In genomic region chr11:46215354-46215753, GRCm38 (mm10) we compare ENCODE assay signal across 8 mouse cellular contexts. TPM values are rescaled to one million over a fixed set of nuclear protein-coding genes. Genes with fewer than 3 reads are reported as not detected.
A peak's percentile ranks its signal among the peaks of the same experiment; 100 is the strongest.
DNase-seq lines count a peak whose midpoint lies in the region; ATAC-seq and TF ChIP-seq lines count a peak whose summit lies in the region.

No protein-coding gene starts in this region.

- H3K79me2 ChIP-seq in C2C12 (ENCODE audit: control insufficient read depth, insufficient read depth), result no peaks in the 10 kb centered on the region

- H3K9me3 ChIP-seq in intestine, embryonic 15.5 days, result no peaks in the 10 kb centered on the region
- H3K9me3 ChIP-seq in limb, embryonic 13.5 days, result no peaks in the 10 kb centered on the region
- H3K9me3 ChIP-seq in midbrain, embryonic 15.5 days, result no peaks in the 10 kb centered on the region
- no peaks in the 10 kb centered on the region for H3K9me3 ChIP-seq in stomach, postnatal 0 days (ENCODE audit: control insufficient read depth, low read length)

- peak; percentile 75 for TF ChIP-seq CTCF in C2C12 (IDR thresholded peaks at IDR 0.05; ENCODE audit: control insufficient read depth, insufficient read depth, insufficient read length)
- TF ChIP-seq CTCF in stomach, postnatal 0 days (IDR thresholded peaks at IDR 0.05; ENCODE audit: low read depth), result peak; percentile 99

- no peaks in the 10 kb centered on the region for H3K36me3 ChIP-seq in C2C12 (ENCODE audit: control insufficient read depth, insufficient read depth)
- no peaks in the 10 kb centered on the region for H3K36me3 ChIP-seq in intestine, embryonic 15.5 days
- H3K36me3 ChIP-seq in limb, embryonic 13.5 days, result peaks cover 5% of the 10 kb centered on the region; the same call in 1 of the 2 replicates
- H3K36me3 ChIP-seq in midbrain, embryonic 15.5 days (replicated peaks), result no peaks in the 10 kb centered on the region
- no peaks in the 10 kb centered on the region for H3K36me3 ChIP-seq in stomach, postnatal 0 days (ENCODE audit: control insufficient read depth, insufficient read depth, low read length)

- H3K79me3 ChIP-seq in C2C12 (ENCODE audit: low read depth), result no peaks in the 10 kb centered on the region

- H3K27ac ChIP-seq in intestine, embryonic 15.5 days, result peak overlapping the region; percentile 95
- H3K27ac ChIP-seq in limb, embryonic 13.5 days, result peak overlapping the region; percentile 86; the same call in 1 of the 2 replicates
- peak overlapping the region; percentile 74 for H3K27ac ChIP-seq in midbrain, embryonic 15.5 days
- H3K27ac ChIP-seq in stomach, postnatal 0 days (replicated peaks), result peak overlapping the region; percentile 96

- DNase-seq in WW6 (ENCODE audit: low read depth, low spot score), result peak; percentile 80
- DNase-seq in cerebellum, postnatal 36 days, result peak; percentile 59 to 68
- DNase-seq in stomach, postnatal 0 days (ENCODE audit: low spot score), result peak; percentile 69

- H3ac ChIP-seq in C2C12 (ENCODE audit: control insufficient read depth, insufficient read length, low read depth), result no peak overlapping the region

- H3K4me1 ChIP-seq in intestine, embryonic 15.5 days (replicated peaks), result peaks cover 30% of the 10 kb centered on the region
- H3K4me1 ChIP-seq in limb, embryonic 13.5 days, result peaks cover 36% of the 10 kb centered on the region
- peaks cover 44% of the 10 kb centered on the region for H3K4me1 ChIP-seq in midbrain, embryonic 15.5 days
- 0 out of 2 replicates have a peak, but pooled peaks cover 4% of the 10 kb centered on the region for H3K4me1 ChIP-seq in stomach, postnatal 0 days (replicated peaks; ENCODE audit: control insufficient read depth, insufficient read depth)

- TF ChIP-seq EP300 in stomach, postnatal 0 days (optimal IDR thresholded peaks at IDR 0.05), result no peak

- peak; percentile 84 for ATAC-seq in granulocyte monocyte progenitor cell, adult 5-6 weeks (replicated peaks; ENCODE audit: poor library complexity, severe bottlenecking)
- ATAC-seq in intestine, embryonic 15.5 days, result peak; percentile 66
- peak; percentile 51 for ATAC-seq in limb, embryonic 13.5 days (ENCODE audit: low FRiP score, low read depth)
- ATAC-seq in midbrain, embryonic 15.5 days (replicated peaks), result peak; percentile 46
- ATAC-seq in stomach, postnatal 0 days (ENCODE audit: low FRiP score, low TSS enrichment), result peak; percentile 76

- H3K27me3 ChIP-seq in C2C12 (ENCODE audit: control insufficient read depth, insufficient read depth, insufficient read length), result no peaks in the 10 kb centered on the region
- no peaks in the 10 kb centered on the region for H3K27me3 ChIP-seq in intestine, embryonic 15.5 days (replicated peaks)
- no peaks in the 10 kb centered on the region for H3K27me3 ChIP-seq in limb, embryonic 13.5 days
- H3K27me3 ChIP-seq in midbrain, embryonic 15.5 days (replicated peaks), result no peaks in the 10 kb centered on the region
- no peaks in the 10 kb centered on the region for H3K27me3 ChIP-seq in stomach, postnatal 0 days (ENCODE audit: control insufficient read depth, insufficient read depth, low read length)

- H3K4me2 ChIP-seq in intestine, embryonic 15.5 days (replicated peaks), result peak overlapping the region; percentile 32
- peak overlapping the region; percentile 10; the same call in 1 of the 2 replicates for H3K4me2 ChIP-seq in limb, embryonic 13.5 days (replicated peaks)
- H3K4me2 ChIP-seq in midbrain, embryonic 15.5 days, result no peak overlapping the region
- peak overlapping the region; percentile 25 for H3K4me2 ChIP-seq in stomach, postnatal 0 days (replicated peaks; ENCODE audit: low read depth)

- no peak overlapping the region for H3K9ac ChIP-seq in intestine, embryonic 15.5 days
- no peak overlapping the region for H3K9ac ChIP-seq in limb, embryonic 13.5 days
- no peak overlapping the region for H3K9ac ChIP-seq in midbrain, embryonic 15.5 days
- H3K9ac ChIP-seq in stomach, postnatal 0 days (ENCODE audit: low read length), result no peak overlapping the region

- H3K4me3 ChIP-seq in C2C12 (ENCODE audit: insufficient read depth, poor library complexity, severe bottlenecking), result no peak overlapping the region
- no peak overlapping the region for H3K4me3 ChIP-seq in intestine, embryonic 15.5 days (replicated peaks)
- no peak overlapping the region for H3K4me3 ChIP-seq in limb, embryonic 13.5 days
- H3K4me3 ChIP-seq in midbrain, embryonic 15.5 days, result no peak overlapping the region
- no peak overlapping the region for H3K4me3 ChIP-seq in stomach, postnatal 0 days (ENCODE audit: low read depth, low read length)

- WGBS in intestine, embryonic 15.5 days, result 5% methylated on average over 3 of the region's 3 CpGs
- 13% methylated on average over 3 of the region's 3 CpGs for WGBS in limb, embryonic 13.5 days
- 23% methylated on average over 3 of the region's 3 CpGs for WGBS in midbrain, embryonic 15.5 days
- WGBS in stomach, postnatal 0 days, result 10% methylated on average over 3 of the region's 3 CpGs

TF ChIP-seq in C2C12, 6 proteins besides CTCF, POLR2A, EP300 and RAD21:
- no peak for TF ChIP-seq MYOD1 (IDR thresholded peaks at IDR 0.05; ENCODE audit: control insufficient read depth, insufficient read length, low read depth)
- TF ChIP-seq FOSL1 (IDR thresholded peaks at IDR 0.05; ENCODE audit: insufficient read depth, low read length, poor library complexity, severe bottlenecking), result no peak
- TF ChIP-seq MAX (IDR thresholded peaks at IDR 0.05), result no peak
- no peak for TF ChIP-seq USF1 (IDR thresholded peaks at IDR 0.05; ENCODE audit: low read depth)
- no peak for TF ChIP-seq CEBPB (IDR thresholded peaks at IDR 0.05; ENCODE audit: low read depth)
- TF ChIP-seq MYOG (IDR thresholded peaks at IDR 0.05; ENCODE audit: control insufficient read depth, extremely low read depth, insufficient read length), result no peak

RNA-seq across cellular contexts. Expression of gene Fndc9, which starts 20.0 kb away (rescaled TPM):
- 0.09 TPM for polyA plus RNA-seq in C2C12 (2012; fragmentation: generic; extraction: Trizol)
- total RNA-seq in granulocyte monocyte progenitor cell, adult 5-6 weeks (2014; fragmentation: Nextera tagmentation), result not detected in 2 replicates
- not detected in 2 replicates for total RNA-seq in granulocyte monocyte progenitor cell, adult 5-6 weeks (2017)
- 0.16 TPM in 1 of 2 replicates, not detected in the other for polyA plus RNA-seq in intestine, embryonic 15.5 days (2015; fragmentation: Nextera tagmentation; extraction: Ambion mirVana)
- polyA plus RNA-seq in limb, embryonic 13.5 days (2015; fragmentation: Nextera tagmentation; extraction: Ambion mirVana), result 0.15 and 0.18 TPM in 2 replicates
- 8.4 and 10.0 TPM in 2 replicates for polyA plus RNA-seq in midbrain, embryonic 15.5 days (2015; fragmentation: Nextera tagmentation; extraction: Ambion mirVana)
- 6.9 and 8.2 TPM in 2 replicates for polyA plus RNA-seq in stomach, postnatal 0 days (2015; fragmentation: Nextera tagmentation; extraction: Ambion mirVana)

RNA-seq across cellular contexts. Expression of gene Nipal4, which starts 49.0 kb away (rescaled TPM):
- 0.08 TPM for polyA plus RNA-seq in C2C12 (2012; fragmentation: generic; extraction: Trizol)
- total RNA-seq in granulocyte monocyte progenitor cell, adult 5-6 weeks (2014; fragmentation: Nextera tagmentation), result not detected in 2 replicates
- not detected in 2 replicates for total RNA-seq in granulocyte monocyte progenitor cell, adult 5-6 weeks (2017)
- 3.1 and 3.6 TPM in 2 replicates for polyA plus RNA-seq in intestine, embryonic 15.5 days (2015; fragmentation: Nextera tagmentation; extraction: Ambion mirVana)
- 1.4 and 1.7 TPM in 2 replicates for polyA plus RNA-seq in limb, embryonic 13.5 days (2015; fragmentation: Nextera tagmentation; extraction: Ambion mirVana)
- polyA plus RNA-seq in midbrain, embryonic 15.5 days (2015; fragmentation: Nextera tagmentation; extraction: Ambion mirVana), result 0.43 TPM in 2 replicates
- polyA plus RNA-seq in stomach, postnatal 0 days (2015; fragmentation: Nextera tagmentation; extraction: Ambion mirVana), result 29.2 and 30.0 TPM in 2 replicates
